Mouse (Mus musculus): ENCODE data around the gene Mob1a.

Gene Mob1a

GRCm38 (mm10) chr6:83325525-83326393 lies at the start of gene Mob1a, which contains the start of gene Mthfd2:
Gene Mob1a, plus strand, starts transcription at chr6:83326016.
Gene Mthfd2, minus strand, starts transcription at chr6:83325908.
- in situ Hi-C loops (cut with MboI, MseI): no loop called here

- in situ Hi-C loops (cut with MboI, MseI): loop anchor here (5.0 kb wide), 2 partner anchors 280 to 365 kb away; no protein-coding TSS in a partner anchor
Measured at GRCm38 (mm10) chr6:83277151-83277550, 48.7 kb upstream of the Mob1a start.

GRCm38 (mm10) chr6:83278881-83279280 lies 46.9 kb upstream of the Mob1a start:
- in situ Hi-C loops (cut with MboI, MseI): loop anchor here (5.0 kb wide), 2 partner anchors 282 to 367 kb away; no protein-coding TSS in a partner anchor

GRCm38 (mm10) chr6:83280256-83280955 lies 45.4 kb upstream of the Mob1a start:
- in situ Hi-C loops (cut with MboI, MseI): no loop called here

GRCm38 (mm10) chr6:83300447-83301229 lies 25.2 kb upstream of the Mob1a start:
- in situ Hi-C loops (cut with MboI, MseI): no loop called here

- in situ Hi-C loops (cut with MboI, MseI): no loop called here
Measured at GRCm38 (mm10) chr6:83301294-83301693, 24.5 kb upstream of the Mob1a start.

GRCm38 (mm10) chr6:83302264-83302663 lies 23.6 kb upstream of the Mob1a start:
- in situ Hi-C loops (cut with MboI, MseI): no loop called here

GRCm38 (mm10) chr6:83309017-83309416 lies 16.8 kb upstream of the Mob1a start:
- in situ Hi-C loops (cut with MboI, MseI): no loop called here

- in situ Hi-C loops (cut with MboI, MseI): no loop called here
Measured at GRCm38 (mm10) chr6:83311206-83311605, 14.6 kb upstream of the Mob1a start.

GRCm38 (mm10) chr6:83312021-83312420 lies 13.8 kb upstream of the Mob1a start:
- in situ Hi-C loops (cut with MboI, MseI): no loop called here

- in situ Hi-C loops (cut with MboI, MseI): no loop called here
Measured at GRCm38 (mm10) chr6:83312514-83312913, 13.3 kb upstream of the Mob1a start.

- in situ Hi-C loops (cut with MboI, MseI): no loop called here
Measured at GRCm38 (mm10) chr6:83315293-83315692, 10.5 kb upstream of the Mob1a start.

GRCm38 (mm10) chr6:83316022-83316421 lies 9.8 kb upstream of the Mob1a start:
- in situ Hi-C loops (cut with MboI, MseI): no loop called here

- in situ Hi-C loops (cut with MboI, MseI): no loop called here
Measured at GRCm38 (mm10) chr6:83317108-83317741, 8.6 kb upstream of the Mob1a start.

- in situ Hi-C loops (cut with MboI, MseI): no loop called here
Measured at GRCm38 (mm10) chr6:83321927-83322326, 3.9 kb upstream of the Mob1a start.

- in situ Hi-C loops (cut with MboI, MseI): no loop called here
Measured at GRCm38 (mm10) chr6:83322794-83323193, 3.0 kb upstream of the Mob1a start.

- in situ Hi-C loops (cut with MboI, MseI): no loop called here
Measured at GRCm38 (mm10) chr6:83323652-83324419, 2.0 kb upstream of the Mob1a start.

GRCm38 (mm10) chr6:83326394-83326736 lies 549 bp downstream of the Mob1a start:
- in situ Hi-C loops (cut with MboI, MseI): no loop called here

- in situ Hi-C loops (cut with MboI, MseI): no loop called here
Measured at GRCm38 (mm10) chr6:83326761-83327160, 945 bp downstream of the Mob1a start.

GRCm38 (mm10) chr6:83327591-83328190 lies 1.9 kb downstream of the Mob1a start:
- in situ Hi-C loops (cut with MboI, MseI): no loop called here

Data from T-helper 1 cell (primary cell).